8 mouse cellular contexts compared by ENCODE assay signal in the genomic region with DNA sequence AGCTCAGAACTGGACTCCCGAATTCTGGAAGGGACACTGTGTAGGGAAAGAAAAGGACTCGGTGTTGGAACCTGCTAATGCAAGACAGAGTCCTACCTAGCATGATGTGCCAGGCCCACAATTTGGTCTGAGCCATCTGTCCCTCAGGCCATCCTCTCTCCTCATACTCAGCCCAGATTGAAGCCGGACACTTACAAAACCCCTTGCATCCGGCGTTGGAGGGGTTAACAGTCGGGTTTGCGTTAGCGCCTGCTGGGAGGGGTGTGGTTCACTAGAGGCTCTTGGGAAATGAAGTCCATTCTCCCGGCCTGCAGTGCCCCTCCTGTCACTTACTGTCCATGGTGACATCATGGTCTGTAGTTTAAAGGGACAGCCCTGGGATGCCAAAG. TPM values are rescaled to one million over a fixed set of nuclear protein-coding genes. Genes with fewer than 3 reads are reported as not detected.
A peak's percentile ranks its signal among the peaks of the same experiment; 100 is the strongest.
DNase-seq lines count a peak whose midpoint lies in the region; ATAC-seq lines count a peak whose summit lies in the region.

No protein-coding gene starts in this region.

- H3K9me3 ChIP-seq in heart, embryonic 10.5 days, result no peaks in the 10 kb centered on the region
- no peaks in the 10 kb centered on the region for H3K9me3 ChIP-seq in kidney, embryonic 15.5 days (replicated peaks)

- peak overlapping the region; percentile 87 for H3K4me3 ChIP-seq in heart, embryonic 10.5 days
- peak overlapping the region; percentile 73 for H3K4me3 ChIP-seq in kidney, embryonic 15.5 days (replicated peaks)

- DNase-seq in A20 (ENCODE audit: low read depth, low spot score), result peak; percentile 92
- DNase-seq in brain, adult 2 months (ENCODE audit: low read depth, low spot score), result peak; percentile 99
- peak; percentile 96 for DNase-seq in heart, embryonic 10.5 days (ENCODE audit: low spot score)
- peak; percentile 90 for DNase-seq in liver
- DNase-seq in spleen, postnatal 4 days (ENCODE audit: low spot score in 2 of 2), result peak; percentile 87 to 92

- H3K4me1 ChIP-seq in heart, embryonic 10.5 days, result peaks cover 20% of the 10 kb centered on the region
- H3K4me1 ChIP-seq in kidney, embryonic 15.5 days, result peaks cover 31% of the 10 kb centered on the region

- H3K9ac ChIP-seq in kidney, embryonic 15.5 days, result peak overlapping the region; percentile 70

- peak overlapping the region; percentile 83 for H3K4me2 ChIP-seq in kidney, embryonic 15.5 days

- H3K27ac ChIP-seq in heart, embryonic 10.5 days, result peak overlapping the region; percentile 92
- peak overlapping the region; percentile 97 for H3K27ac ChIP-seq in kidney, embryonic 15.5 days

- H3K36me3 ChIP-seq in heart, embryonic 10.5 days, result peaks cover 17% of the 10 kb centered on the region
- peaks cover 16% of the 10 kb centered on the region for H3K36me3 ChIP-seq in kidney, embryonic 15.5 days

- under 1% methylated on average over 9 of the region's 9 CpGs for WGBS in heart, embryonic 10.5 days
- WGBS in kidney, embryonic 15.5 days, result under 1% methylated on average over 9 of the region's 9 CpGs

- no peaks in the 10 kb centered on the region for H3K27me3 ChIP-seq in heart, embryonic 10.5 days (ENCODE audit: insufficient read depth, poor library complexity, severe bottlenecking)
- no peaks in the 10 kb centered on the region for H3K27me3 ChIP-seq in kidney, embryonic 15.5 days

- ATAC-seq in erythroblast, adult 5-6 weeks (replicated peaks; ENCODE audit: low FRiP score, poor library complexity, severe bottlenecking), result peak; percentile 72
- peak; percentile 88 for ATAC-seq in kidney, embryonic 15.5 days (replicated peaks; ENCODE audit: low FRiP score)
- ATAC-seq in monocyte, adult 5-6 weeks (replicated peaks; ENCODE audit: insufficient number of reproducible peaks, low FRiP score, low TSS enrichment, poor library complexity, severe bottlenecking), result peak; percentile 84

RNA-seq across cellular contexts. Expression of a gene that starts 0.4 kb away (rescaled TPM):
- 45.5 and 51.0 TPM in 2 replicates for total RNA-seq in erythroblast, adult 5-6 weeks (2015; ENCODE audit: low replicate concordance)
- total RNA-seq in erythroblast, adult 5-6 weeks (2017; ENCODE audit: low replicate concordance), result 117 and 295 TPM in 2 replicates
- polyA plus RNA-seq in heart, embryonic 10.5 days (2016; fragmentation: Nextera tagmentation; extraction: Ambion mirVana), result 21.2 and 25.7 TPM in 2 replicates
- 22.9 and 27.6 TPM in 2 replicates for polyA plus RNA-seq in kidney, embryonic 15.5 days (2015; fragmentation: Nextera tagmentation; extraction: Ambion mirVana)
- 15.6 to 22.7 TPM (median 18.0 TPM) in 3 replicates for total RNA-seq in monocyte, adult 5-6 weeks (2017)

RNA-seq across cellular contexts. Expression of a gene that starts 5.4 kb away (rescaled TPM):
- 32.4 and 33.4 TPM in 2 replicates for total RNA-seq in erythroblast, adult 5-6 weeks (2015; ENCODE audit: low replicate concordance)
- 32.2 and 39.0 TPM in 2 replicates for total RNA-seq in erythroblast, adult 5-6 weeks (2017; ENCODE audit: low replicate concordance)
- polyA plus RNA-seq in heart, embryonic 10.5 days (2016; fragmentation: Nextera tagmentation; extraction: Ambion mirVana), result 10.8 and 11.6 TPM in 2 replicates
- 9.8 and 12.1 TPM in 2 replicates for polyA plus RNA-seq in kidney, embryonic 15.5 days (2015; fragmentation: Nextera tagmentation; extraction: Ambion mirVana)
- 32.7 to 41.0 TPM (median 33.2 TPM) in 3 replicates for total RNA-seq in monocyte, adult 5-6 weeks (2017)

RNA-seq across cellular contexts. Expression of a gene that starts 9.9 kb away (rescaled TPM):
- total RNA-seq in erythroblast, adult 5-6 weeks (2015; ENCODE audit: low replicate concordance), result not detected in 2 replicates
- total RNA-seq in erythroblast, adult 5-6 weeks (2017; ENCODE audit: low replicate concordance), result not detected in 2 replicates
- polyA plus RNA-seq in heart, embryonic 10.5 days (2016; fragmentation: Nextera tagmentation; extraction: Ambion mirVana), result 0.24 TPM in 1 of 2 replicates, not detected in the other
- 0.39 and 0.74 TPM in 2 replicates for polyA plus RNA-seq in kidney, embryonic 15.5 days (2015; fragmentation: Nextera tagmentation; extraction: Ambion mirVana)
- total RNA-seq in monocyte, adult 5-6 weeks (2017), result not detected in 3 replicates

RNA-seq across cellular contexts. Expression of a gene that starts 40.5 kb away (rescaled TPM):
- 12.7 and 13.2 TPM in 2 replicates for total RNA-seq in erythroblast, adult 5-6 weeks (2015; ENCODE audit: low replicate concordance)
- total RNA-seq in erythroblast, adult 5-6 weeks (2017; ENCODE audit: low replicate concordance), result 25.8 and 25.9 TPM in 2 replicates
- 89.6 and 101 TPM in 2 replicates for polyA plus RNA-seq in heart, embryonic 10.5 days (2016; fragmentation: Nextera tagmentation; extraction: Ambion mirVana)
- polyA plus RNA-seq in kidney, embryonic 15.5 days (2015; fragmentation: Nextera tagmentation; extraction: Ambion mirVana), result 67.8 and 81.8 TPM in 2 replicates
- total RNA-seq in monocyte, adult 5-6 weeks (2017), result 40.8 to 62.5 TPM (median 59.6 TPM) in 3 replicates

RNA-seq across cellular contexts. Expression of a gene that starts 51.9 kb away (rescaled TPM):
- total RNA-seq in erythroblast, adult 5-6 weeks (2015; ENCODE audit: low replicate concordance), result not detected in 2 replicates
- total RNA-seq in erythroblast, adult 5-6 weeks (2017; ENCODE audit: low replicate concordance), result not detected in 2 replicates
- polyA plus RNA-seq in heart, embryonic 10.5 days (2016; fragmentation: Nextera tagmentation; extraction: Ambion mirVana), result not detected in 2 replicates
- polyA plus RNA-seq in kidney, embryonic 15.5 days (2015; fragmentation: Nextera tagmentation; extraction: Ambion mirVana), result not detected in 2 replicates
- total RNA-seq in monocyte, adult 5-6 weeks (2017), result not detected in 3 replicates

Comparison
In these comparisons a context has a peak if more than half of its experiments do, and no peak if none do; other contexts are left out.
1. Peak in every context shown above with its lines: DNase-seq, ATAC-seq, H3K4me3 ChIP-seq and H3K27ac ChIP-seq.